ENCODE assay signal across 19 mouse cellular contexts in the genomic region with DNA sequence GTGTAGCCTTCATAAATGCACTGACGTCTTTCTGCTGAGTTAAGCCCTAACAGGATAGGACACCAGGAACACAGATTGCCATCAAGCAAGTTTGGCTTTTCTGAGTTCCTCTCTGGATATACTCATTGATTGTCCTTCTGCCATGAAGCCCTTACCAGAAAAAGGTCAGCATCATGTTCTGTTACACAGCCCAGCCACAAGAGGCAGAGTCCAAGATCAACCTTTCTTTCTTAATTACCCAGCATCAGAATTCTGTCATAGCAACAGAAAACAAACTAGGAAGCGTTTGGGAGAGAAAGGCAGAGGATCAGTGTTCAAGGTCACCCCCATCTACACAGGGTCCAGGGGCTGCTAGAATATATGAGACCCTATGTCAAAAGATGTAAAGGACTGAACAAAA. TPM values are rescaled to one million over a fixed set of nuclear protein-coding genes. Genes with fewer than 3 reads are reported as not detected.
A peak's percentile ranks its signal among the peaks of the same experiment; 100 is the strongest.
DNase-seq lines count a peak whose midpoint lies in the region; ATAC-seq and TF ChIP-seq lines count a peak whose summit lies in the region.
"Had no signal": no experiment of that assay in that cellular context is flagged by ENCODE, and none has a peak within 500 bp of the region (broad histone marks: within the 10 kb centered on the region; RNA-seq: fewer than 3 reads in every experiment).

No protein-coding gene starts in this region.

- 70% methylated on average over 2 of the region's 2 CpGs for WGBS in heart, embryonic 15.5 days
- WGBS in kidney, postnatal 0 days = 65% methylated on average over 2 of the region's 2 CpGs
- 62% methylated on average over 2 of the region's 2 CpGs for WGBS in lung, embryonic 14.5 days
- WGBS in stomach, postnatal 0 days = 63% methylated on average over 2 of the region's 2 CpGs
- whole genome bisulfite sequencing in limb, embryonic 10.5 days = 80% methylated on average over 2 of the region's 2 CpGs

- H3K27me3 ChIP-seq in heart, embryonic 15.5 days = no peaks in the 10 kb centered on the region
- no peaks in the 10 kb centered on the region for H3K27me3 ChIP-seq in kidney, postnatal 0 days (ENCODE audit: insufficient read depth, low read length)
- no peaks in the 10 kb centered on the region for H3K27me3 ChIP-seq in lung, embryonic 14.5 days (ENCODE audit: insufficient read depth, low read length)
- no peaks in the 10 kb centered on the region for H3K27me3 ChIP-seq in stomach, postnatal 0 days (ENCODE audit: control insufficient read depth, insufficient read depth, low read length)
- H3K27me3 ChIP-seq in limb, embryonic 10.5 days (ENCODE audit: low read depth, poor library complexity, severe bottlenecking) = no peaks in the 10 kb centered on the region
- H3K27me3 ChIP-seq: forebrain, embryonic 13.5 days had no signal

- no peak overlapping the region for H3K4me3 ChIP-seq in heart, embryonic 15.5 days
- no peak overlapping the region for H3K4me3 ChIP-seq in kidney, postnatal 0 days (replicated peaks; ENCODE audit: low read depth, low read length)
- H3K4me3 ChIP-seq in lung, embryonic 14.5 days (ENCODE audit: low read depth, low read length) = no peak overlapping the region
- H3K4me3 ChIP-seq in stomach, postnatal 0 days (ENCODE audit: low read depth, low read length) = no peak overlapping the region
- H3K4me3 ChIP-seq in limb, embryonic 10.5 days = no peak overlapping the region
- H3K4me3 ChIP-seq: embryonic facial prominence, embryonic 10.5 days; forebrain, embryonic 13.5 days had no signal

- 0 out of 2 replicates have a peak overlapping the region, but pooled peaks have one; percentile 14 for H3K9ac ChIP-seq in heart, embryonic 15.5 days
- H3K9ac ChIP-seq in kidney, postnatal 0 days (ENCODE audit: low read depth, low read length) = no peak overlapping the region
- no peak overlapping the region for H3K9ac ChIP-seq in lung, embryonic 14.5 days
- H3K9ac ChIP-seq in stomach, postnatal 0 days (ENCODE audit: low read length) = no peak overlapping the region
- H3K9ac ChIP-seq: forebrain, embryonic 13.5 days; forebrain, postnatal 0 days had no signal

- ATAC-seq in heart, embryonic 15.5 days (replicated peaks; ENCODE audit: insufficient number of reproducible peaks, insufficient read depth, low FRiP score, low read depth) = no peak
- no peak for ATAC-seq in kidney, postnatal 0 days (replicated peaks; ENCODE audit: low FRiP score, low read depth)
- ATAC-seq in lung, embryonic 14.5 days (ENCODE audit: insufficient read depth) = no peak
- no peak for ATAC-seq in stomach, postnatal 0 days (ENCODE audit: low FRiP score, low TSS enrichment)
- ATAC-seq: forebrain, embryonic 13.5 days; forebrain, postnatal 0 days; hindbrain, embryonic 16.5 days had no signal

- H3K4me2 ChIP-seq in heart, embryonic 15.5 days = no peak overlapping the region
- no peak overlapping the region for H3K4me2 ChIP-seq in kidney, postnatal 0 days (ENCODE audit: low read length)
- H3K4me2 ChIP-seq in lung, embryonic 14.5 days = no peak overlapping the region
- no peak overlapping the region for H3K4me2 ChIP-seq in stomach, postnatal 0 days (replicated peaks; ENCODE audit: low read depth)
- H3K4me2 ChIP-seq: forebrain, embryonic 13.5 days had no signal

- TF ChIP-seq CTCF in kidney, postnatal 0 days (IDR thresholded peaks at IDR 0.05; ENCODE audit: low read depth) = peak; percentile 32; the same call in 1 of the 2 replicates
- TF ChIP-seq CTCF in lung, embryonic 14.5 days (IDR thresholded peaks at IDR 0.05; ENCODE audit: low read depth) = peak; percentile 9; the same call in 1 of the 2 replicates
- peak; percentile 42 for TF ChIP-seq CTCF in stomach, postnatal 0 days (IDR thresholded peaks at IDR 0.05; ENCODE audit: low read depth)

- H3K36me3 ChIP-seq in heart, embryonic 15.5 days = peaks cover 20% of the 10 kb centered on the region
- 0 out of 2 replicates have a peak, but pooled peaks cover 5% of the 10 kb centered on the region for H3K36me3 ChIP-seq in kidney, postnatal 0 days (ENCODE audit: insufficient read depth, low read length)
- peaks cover 39% of the 10 kb centered on the region for H3K36me3 ChIP-seq in lung, embryonic 14.5 days (ENCODE audit: insufficient read depth)
- H3K36me3 ChIP-seq in stomach, postnatal 0 days (ENCODE audit: control insufficient read depth, insufficient read depth, low read length) = peaks cover 9% of the 10 kb centered on the region; the same call in 1 of the 2 replicates
- peaks cover 67% of the 10 kb centered on the region for H3K36me3 ChIP-seq in limb, embryonic 10.5 days

- no peak overlapping the region for H3K27ac ChIP-seq in heart, embryonic 15.5 days
- H3K27ac ChIP-seq in kidney, postnatal 0 days = no peak overlapping the region
- no peak overlapping the region for H3K27ac ChIP-seq in lung, embryonic 14.5 days (ENCODE audit: low read depth)
- no peak overlapping the region for H3K27ac ChIP-seq in stomach, postnatal 0 days (replicated peaks)
- no peak overlapping the region for H3K27ac ChIP-seq in limb, embryonic 10.5 days
- H3K27ac ChIP-seq: embryonic facial prominence, embryonic 10.5 days; forebrain, embryonic 13.5 days had no signal

- H3K9me3 ChIP-seq in heart, embryonic 15.5 days (replicated peaks) = no peaks in the 10 kb centered on the region
- H3K9me3 ChIP-seq in kidney, postnatal 0 days (replicated peaks; ENCODE audit: low read length) = no peaks in the 10 kb centered on the region
- no peaks in the 10 kb centered on the region for H3K9me3 ChIP-seq in lung, embryonic 14.5 days (ENCODE audit: low read depth, low read length)
- no peaks in the 10 kb centered on the region for H3K9me3 ChIP-seq in stomach, postnatal 0 days (ENCODE audit: control insufficient read depth, low read length)
- H3K9me3 ChIP-seq in limb, embryonic 10.5 days (replicated peaks) = no peaks in the 10 kb centered on the region
- H3K9me3 ChIP-seq: embryonic facial prominence, embryonic 10.5 days; forebrain, embryonic 13.5 days had no signal

- no peak for TF ChIP-seq EP300 in stomach, postnatal 0 days (optimal IDR thresholded peaks at IDR 0.05)

- H3K4me1 ChIP-seq in heart, embryonic 15.5 days (replicated peaks) = no peaks in the 10 kb centered on the region
- no peaks in the 10 kb centered on the region for H3K4me1 ChIP-seq in kidney, postnatal 0 days (replicated peaks; ENCODE audit: insufficient read depth, low read length)
- no peaks in the 10 kb centered on the region for H3K4me1 ChIP-seq in lung, embryonic 14.5 days (ENCODE audit: insufficient read depth)
- H3K4me1 ChIP-seq in stomach, postnatal 0 days (replicated peaks; ENCODE audit: control insufficient read depth, insufficient read depth) = no peaks in the 10 kb centered on the region
- no peaks in the 10 kb centered on the region for H3K4me1 ChIP-seq in limb, embryonic 10.5 days
- H3K4me1 ChIP-seq: embryonic facial prominence, embryonic 10.5 days; forebrain, embryonic 13.5 days had no signal

- no peak for DNase-seq in heart, adult 8-10 months (ENCODE audit: low spot score)
- no peak for DNase-seq in kidney, postnatal 0 days (ENCODE audit: low spot score)
- DNase-seq in kidney, adult 11 months = no peak
- no peak for DNase-seq in lung, embryonic 14.5 days
- DNase-seq in lung, postnatal 14 days = no peak
- no peak for DNase-seq in stomach, postnatal 0 days (ENCODE audit: low spot score)
- DNase-seq in limb, embryonic 10.5 days (ENCODE audit: low spot score) = no peak
- DNase-seq: adrenal gland, adult 2 months; adrenal gland, postnatal 25 days; cerebellum, adult 18-20 months; cerebellum, postnatal 10 days; forebrain, postnatal 0 days; gastrocnemius, postnatal 36 days; heart, adult 18-20 months; heart, postnatal 36 days had no signal

RNA-seq across cellular contexts. Expression of gene Clip1, which starts 33.6 kb away (rescaled TPM):
- 51.9 and 53.5 TPM in 2 replicates for polyA plus RNA-seq in heart, embryonic 15.5 days (2015; fragmentation: Nextera tagmentation; extraction: Ambion mirVana)
- 100 to 1,000 TPM; 213 to 261 (median 228) TPM for total RNA-seq in heart, adult 8-10 months (2022)
- 21.6 and 26.8 TPM in 2 replicates for polyA plus RNA-seq in kidney, postnatal 0 days (2015; fragmentation: Nextera tagmentation; extraction: Ambion mirVana)
- polyA plus RNA-seq in lung, embryonic 14.5 days (2014; fragmentation: Nextera tagmentation; extraction: Ambion mirVana) = 33.8 and 33.9 TPM in 2 replicates
- 36.1 and 41.4 TPM in 2 replicates for polyA plus RNA-seq in stomach, postnatal 0 days (2015; fragmentation: Nextera tagmentation; extraction: Ambion mirVana)
- 46.3 and 48.7 TPM in 2 replicates for polyA plus RNA-seq in limb, embryonic 10.5 days (2016; fragmentation: Nextera tagmentation; extraction: Ambion mirVana)
